Mouse (Mus musculus) heart, postnatal 0 days (tissue): Measurements from ENCODE around the gene Thap8.

Experiments
- CTCF ChIP-seq: IDR thresholded peaks from 2 replicates; pipeline ENCODE4 v1.5.1; 2016; ENCODE audit warnings: antibody characterized with exemption, control low read depth, low read depth
- EP300 ChIP-seq: IDR thresholded peaks from 2 replicates; pipeline ENCODE4 v1.6.1; 2016; ENCODE audit warnings: antibody characterized with exemption, low read depth

DNA sequence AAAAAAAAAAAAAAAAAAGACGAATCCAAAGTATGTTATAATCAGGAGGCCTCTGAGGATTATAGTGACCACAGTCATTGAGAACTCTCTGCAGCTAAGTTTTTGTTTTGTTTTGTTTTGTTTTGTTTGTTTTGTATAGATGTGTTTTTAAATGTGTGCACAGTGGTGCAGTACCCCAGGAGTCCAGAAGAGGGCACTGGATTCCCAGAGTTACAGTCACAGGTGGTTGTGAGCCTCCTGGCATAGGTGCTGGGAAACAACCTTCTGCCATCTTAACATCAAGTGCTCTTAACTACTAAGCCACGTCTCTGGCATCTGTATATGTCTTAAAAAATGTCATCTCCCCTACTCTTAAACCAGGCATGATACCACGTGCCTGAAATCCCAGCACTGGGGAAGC, 21.0 kb downstream of the Thap8 start:
- TF ChIP-seq CTCF (peak; percentile 45), EP300 (no peak)
